Mouse (Mus musculus) brown adipose tissue, adult 24 weeks (tissue): ENCODE measurements around the gene Ctsll3. TPM values are rescaled to one million over a fixed set of nuclear protein-coding genes. Genes with fewer than 3 reads are reported as not detected.

Source experiments
- H3K27ac ChIP-seq: fragments of 200-500 bp; replicated peaks from 2 replicates; pipeline ENCODE4 v1.5.1; 2012; ENCODE audit warnings: low read depth, mild to moderate bottlenecking, low read length
- H3K4me1 ChIP-seq: fragments of 200-500 bp; 2 replicates; pipeline ENCODE4 v1.6.1; 2012; ENCODE audit warnings: low read length, mixed read lengths; ENCODE audit not compliant: control insufficient read depth, insufficient read depth, insufficient read length
- H3K4me3 ChIP-seq: fragments of 200-500 bp; 2 replicates; pipeline ENCODE4 v1.5.1; 2012; ENCODE audit warnings: low read depth, mild to moderate bottlenecking, low read length, moderate library complexity; ENCODE audit not compliant: insufficient read depth
- polyA plus RNA-seq: library from polyadenylated mRNA; stranded (reverse); fragments of >200 nt; gene quantifications from 2 replicates; pipeline ENCODE4 v1.2.4, GENCODE M21; 2012; ENCODE audit not compliant: missing spikeins, insufficient read depth, insufficient read length

Ctsll3 gene
- polyA plus RNA-seq = not detected in 2 replicates

GRCm38 (mm10) chr13:60802749-60803148, at the start of gene Ctsll3:
TSS of gene Ctsll3 (minus strand) at chr13:60802849.
- no peak within 1 kb of the TSS for H3K4me3 ChIP-seq
- H3K4me1 ChIP-seq = no peaks in the 10 kb centered on the region
- no peak within 1 kb of the TSS for H3K27ac ChIP-seq

DNA sequence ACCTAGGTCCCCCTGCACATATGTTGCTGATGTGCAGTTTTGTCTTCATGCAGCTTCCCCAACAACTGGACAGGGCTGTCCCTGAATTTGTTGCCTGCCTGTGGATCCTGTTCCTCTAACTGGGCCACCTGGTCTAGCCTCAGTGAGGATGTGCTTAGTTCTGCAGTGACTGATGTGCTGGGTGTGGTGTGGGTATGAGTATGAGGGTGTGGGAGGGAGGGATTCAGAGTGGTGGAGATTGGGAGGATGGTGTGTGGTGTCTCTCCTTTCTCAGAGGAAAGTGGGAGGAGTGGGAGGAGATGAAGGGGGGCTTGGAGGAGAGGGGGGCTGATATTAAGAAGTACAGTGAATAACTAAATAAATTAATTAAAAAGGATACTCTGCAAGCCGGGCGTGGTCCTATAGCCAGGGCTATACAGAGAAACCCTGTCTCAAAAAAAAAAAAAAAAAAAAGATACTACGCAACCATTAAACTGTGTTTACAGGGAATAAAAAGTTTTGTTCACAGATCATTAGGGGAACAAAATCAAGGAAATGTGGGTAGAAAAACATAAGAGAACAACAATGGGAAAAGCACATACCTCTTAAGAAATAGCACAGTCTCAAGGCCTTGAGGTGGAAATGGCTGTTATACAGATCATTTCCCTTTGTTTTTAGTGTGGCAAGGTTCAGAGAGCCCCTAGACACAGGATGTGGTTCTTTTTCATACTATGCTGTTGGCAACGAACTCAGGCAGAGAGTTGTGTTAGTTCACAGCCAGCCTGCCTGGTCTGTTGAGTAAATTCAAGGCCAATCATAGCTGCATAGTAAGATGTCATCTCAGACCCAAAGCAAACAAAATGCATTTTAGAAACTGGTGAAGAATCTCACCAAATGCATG, 45.8 kb upstream of the Ctsll3 start:
- H3K4me3 ChIP-seq = no peak overlapping the region
- H3K27ac ChIP-seq = peak overlapping the region; percentile 98
- peaks cover 4% of the 10 kb centered on the region; the same call in 1 of the 2 replicates for H3K4me1 ChIP-seq

- Histone ChIP-seq H3K4me1 (peaks cover 3% of the 10 kb centered on the region; the same call in 1 of the 2 replicates), H3K27ac (no peak overlapping the region), H3K4me3 (no peak overlapping the region)
Observed at GRCm38 (mm10) chr13:60843153-60843552, 40.5 kb upstream of the Ctsll3 start.

DNA sequence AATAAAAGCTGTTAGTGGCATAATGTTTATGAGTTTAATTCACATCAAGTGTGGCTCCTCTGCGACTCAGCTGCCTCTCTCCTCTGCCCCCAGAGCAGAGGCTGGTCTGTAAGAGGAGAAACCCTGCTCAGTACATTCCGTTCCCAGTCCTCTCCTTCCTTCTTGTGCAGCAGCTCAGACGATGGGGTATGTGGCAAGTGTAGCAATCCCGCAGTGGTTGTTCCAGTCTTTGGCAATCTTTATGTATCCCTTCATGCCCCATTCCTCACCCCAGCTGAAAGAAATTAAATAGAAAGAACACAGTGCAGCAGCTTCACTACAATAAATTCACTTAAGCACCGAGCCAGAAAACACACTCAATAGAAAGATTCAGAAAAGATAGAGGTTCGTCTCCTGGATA, 40.1 kb upstream of the Ctsll3 start:
- Histone ChIP-seq H3K27ac (no peak overlapping the region), H3K4me1 (no peaks in the 10 kb centered on the region), H3K4me3 (no peak overlapping the region)

DNA sequence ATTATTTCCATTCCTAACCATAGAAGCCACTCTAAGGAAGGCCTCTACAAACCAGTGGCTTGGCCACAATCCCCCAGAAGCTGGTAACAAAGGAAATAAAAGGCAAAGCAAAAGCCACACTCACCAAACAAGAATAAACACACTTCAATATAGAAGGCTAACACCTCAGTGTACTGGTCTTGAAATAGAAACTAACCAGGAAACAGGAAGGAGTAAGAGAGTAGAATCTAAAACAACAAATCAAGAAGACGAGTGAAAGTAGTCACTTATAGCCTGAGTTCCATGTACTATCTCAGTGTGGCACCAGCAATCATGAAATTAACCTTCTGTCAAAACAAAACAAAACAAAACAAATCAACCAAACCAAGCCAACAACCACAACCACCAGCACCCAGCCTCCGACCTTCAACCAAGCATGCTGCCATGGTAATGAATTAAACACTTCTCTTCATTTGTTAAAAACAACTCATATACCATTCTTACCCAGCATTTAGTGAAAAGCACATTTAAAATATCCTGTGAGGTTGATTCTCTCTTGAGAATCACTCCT, 36.8 kb upstream of the Ctsll3 start:
- H3K4me3 ChIP-seq = no peak overlapping the region
- H3K27ac ChIP-seq = no peak overlapping the region
- no peaks in the 10 kb centered on the region for H3K4me1 ChIP-seq

- H3K4me1 ChIP-seq = no peaks in the 10 kb centered on the region
- H3K4me3 ChIP-seq = no peak overlapping the region
Observed at GRCm38 (mm10) chr13:60826052-60826451, 23.4 kb upstream of the Ctsll3 start.

GRCm38 (mm10) chr13:60820486-60821175, 18.0 kb upstream of the Ctsll3 start:
- Histone ChIP-seq H3K27ac (no peak overlapping the region), H3K4me3 (no peak overlapping the region), H3K4me1 (no peaks in the 10 kb centered on the region)

More at GRCm38 (mm10) chr13:60826052-60826451, 23.4 kb upstream of the Ctsll3 start:
- H3K27ac ChIP-seq = no peak overlapping the region

- H3K27ac ChIP-seq = no peak overlapping the region
- H3K4me1 ChIP-seq = no peaks in the 10 kb centered on the region; the same call in 1 of the 2 replicates
- no peak overlapping the region for H3K4me3 ChIP-seq
Observed at GRCm38 (mm10) chr13:60819469-60819868, 16.8 kb upstream of the Ctsll3 start.

DNA sequence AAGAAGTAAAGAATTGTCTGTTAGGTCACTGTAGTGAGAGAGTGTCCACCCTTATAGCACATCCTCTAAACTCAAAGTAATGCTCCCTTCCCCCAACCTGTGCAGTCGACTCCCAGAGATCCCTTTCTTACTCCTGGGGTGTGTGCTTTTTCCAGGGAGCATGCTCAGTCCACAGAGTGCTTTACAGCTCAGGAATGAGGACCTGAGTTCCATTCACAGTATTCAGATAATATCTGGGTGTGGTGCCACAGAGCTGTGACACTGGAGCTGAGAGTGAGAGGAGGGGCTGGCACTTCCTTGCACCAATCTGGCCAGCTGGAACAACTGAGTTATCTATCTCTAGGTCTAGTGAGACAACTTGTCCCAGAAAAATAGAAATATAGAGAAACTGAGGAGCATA, 11.1 kb upstream of the Ctsll3 start:
- Histone ChIP-seq H3K4me3 (no peak overlapping the region), H3K27ac (no peak overlapping the region), H3K4me1 (no peaks in the 10 kb centered on the region; the same call in 1 of the 2 replicates)

GRCm38 (mm10) chr13:60812768-60813167, 10.1 kb upstream of the Ctsll3 start:
- Histone ChIP-seq H3K4me1 (no peaks in the 10 kb centered on the region; the same call in 1 of the 2 replicates), H3K27ac (no peak overlapping the region), H3K4me3 (no peak overlapping the region)

DNA sequence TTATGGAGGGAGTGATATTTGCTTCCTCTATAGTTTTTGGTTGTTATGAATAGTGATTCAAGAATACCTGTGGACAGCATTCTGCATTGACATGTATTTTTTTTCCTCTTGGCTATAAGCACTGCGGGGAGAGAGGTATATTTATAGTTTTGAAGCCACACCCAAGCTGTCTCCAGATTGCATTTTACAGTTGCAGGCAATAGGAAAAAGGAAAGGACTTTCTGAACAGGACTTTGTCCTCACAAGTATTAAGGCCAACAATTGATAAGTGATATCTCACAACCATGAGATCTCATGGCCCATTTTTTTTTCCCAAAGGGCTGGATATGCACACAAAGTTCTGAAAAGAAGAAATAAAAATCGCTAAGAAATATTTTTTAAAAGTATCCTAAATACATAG, 7.0 kb upstream of the Ctsll3 start:
- Histone ChIP-seq H3K4me3 (no peak overlapping the region), H3K4me1 (no peaks in the 10 kb centered on the region), H3K27ac (no peak overlapping the region)

GRCm38 (mm10) chr13:60789466-60789865, 13.2 kb downstream of the Ctsll3 start:
- H3K27ac ChIP-seq = no peak overlapping the region
- no peaks in the 10 kb centered on the region for H3K4me1 ChIP-seq
- H3K4me3 ChIP-seq = no peak overlapping the region

GRCm38 (mm10) chr13:60786264-60786663, 16.4 kb downstream of the Ctsll3 start, which contains the start of gene BC051665:
TSS of gene BC051665 (minus strand) at chr13:60786364.
- no peaks in the 10 kb centered on the region for H3K4me1 ChIP-seq
- no peak within 1 kb of the TSS for H3K4me3 ChIP-seq
- H3K27ac ChIP-seq = no peak within 1 kb of the TSS

GRCm38 (mm10) chr13:60783301-60783700, 19.3 kb downstream of the Ctsll3 start:
- no peaks in the 10 kb centered on the region for H3K4me1 ChIP-seq
- no peak overlapping the region for H3K4me3 ChIP-seq
- H3K27ac ChIP-seq = no peak overlapping the region

DNA sequence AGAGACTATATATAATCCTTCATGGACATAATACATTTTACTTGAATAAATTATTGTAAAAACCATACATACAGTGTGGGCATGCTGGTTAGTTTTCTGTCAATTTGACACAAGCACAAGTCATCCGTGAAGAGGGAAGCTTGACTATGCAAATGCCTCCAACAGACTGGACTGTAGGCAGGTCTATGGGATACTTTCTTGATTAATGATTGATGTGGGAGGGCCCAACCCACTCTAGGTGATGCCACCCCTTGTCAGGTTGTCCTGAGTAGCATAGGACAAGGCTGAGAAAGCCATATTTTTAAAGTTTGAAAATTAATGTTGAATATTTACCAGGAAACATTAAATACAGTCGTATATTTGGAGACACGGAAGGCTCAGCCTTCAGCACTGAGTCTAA, 22.1 kb downstream of the Ctsll3 start:
- Histone ChIP-seq H3K4me1 (no peaks in the 10 kb centered on the region), H3K4me3 (no peak overlapping the region), H3K27ac (no peak overlapping the region)
